ENCODE assay signal across 8 mouse cellular contexts in the genomic region with DNA sequence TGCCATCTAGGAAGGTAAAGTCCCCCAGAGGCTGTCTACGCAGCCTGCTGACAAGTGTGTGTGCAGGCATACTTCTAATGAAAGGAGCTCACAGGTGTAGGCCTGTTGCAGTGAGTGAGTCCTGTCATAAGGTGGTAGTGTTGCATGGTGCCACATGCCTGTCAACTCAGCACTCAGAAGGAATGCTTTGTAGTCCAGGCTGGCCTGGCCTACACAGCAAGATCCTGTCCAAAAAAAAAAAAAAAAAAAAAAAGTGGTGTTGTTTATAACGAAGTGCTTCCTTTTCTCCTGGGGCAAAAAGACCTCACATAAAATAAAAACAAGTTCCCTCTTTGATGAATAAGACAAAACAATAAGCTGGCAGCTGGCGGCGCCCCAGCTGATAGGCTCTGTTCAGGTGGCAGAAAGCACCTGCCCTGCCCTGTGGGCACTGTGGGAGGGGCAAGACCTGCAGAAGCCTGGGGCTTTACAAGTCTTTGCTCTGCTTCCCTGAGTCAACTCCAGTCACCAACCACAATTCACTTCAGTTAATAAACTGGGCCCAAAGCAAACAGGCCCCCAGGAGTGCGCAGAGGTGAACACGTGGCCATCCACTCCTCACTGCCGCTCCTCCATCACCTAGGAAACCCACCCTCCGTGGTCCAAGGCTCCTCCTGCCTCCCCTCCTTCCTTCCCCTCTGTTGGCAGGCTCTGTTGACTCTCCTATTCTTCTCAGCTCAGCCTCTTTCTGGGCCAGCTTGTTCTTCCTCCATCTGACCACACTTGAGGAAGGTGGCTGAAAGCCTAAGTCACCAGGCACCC. TPM values are rescaled to one million over a fixed set of nuclear protein-coding genes. Genes with fewer than 3 reads are reported as not detected.
DNase-seq lines count a peak whose midpoint lies in the region; ATAC-seq and TF ChIP-seq lines count a peak whose summit lies in the region.

No protein-coding gene starts in this region.

- H3K27ac ChIP-seq in neural tube, embryonic 13.5 days (replicated peaks), result no peak overlapping the region
- H3K27ac ChIP-seq in heart, postnatal 0 days (ENCODE audit: low read depth), result peak overlapping the region; percentile 7; the same call in 1 of the 2 replicates
- peak overlapping the region; percentile 31; the same call in 1 of the 2 replicates for H3K27ac ChIP-seq in midbrain, embryonic 15.5 days

- no peak for TF ChIP-seq EP300 in heart, postnatal 0 days (IDR thresholded peaks at IDR 0.05; ENCODE audit: low read depth)

- H3K9me3 ChIP-seq in neural tube, embryonic 13.5 days, result no peaks in the 10 kb centered on the region
- no peaks in the 10 kb centered on the region for H3K9me3 ChIP-seq in heart, postnatal 0 days (replicated peaks; ENCODE audit: control insufficient read depth, low read length)
- no peaks in the 10 kb centered on the region for H3K9me3 ChIP-seq in midbrain, embryonic 15.5 days

- ATAC-seq in neural tube, embryonic 13.5 days (ENCODE audit: low read depth), result peak; percentile 86
- peak; percentile 80 for ATAC-seq in heart, postnatal 0 days (ENCODE audit: insufficient read depth, low read depth)
- peak; percentile 90 for ATAC-seq in midbrain, embryonic 15.5 days (replicated peaks)

- no peak for DNase-seq in neural tube, embryonic 10.5 days (ENCODE audit: extremely low spot score, low spot score)
- DNase-seq in brain, embryonic 14.5 days (ENCODE audit: low read depth), result peak; percentile 71
- DNase-seq in heart, postnatal 0 days (ENCODE audit: low spot score), result peak; percentile 72
- DNase-seq in left cerebral cortex, postnatal 4 days, result peak; percentile 27
- no peak for DNase-seq in adrenal gland, adult 8-10 months
- no peak for DNase-seq in urinary bladder, postnatal 4 days (ENCODE audit: low spot score in 2 of 2)

- no peaks in the 10 kb centered on the region for H3K36me3 ChIP-seq in neural tube, embryonic 13.5 days
- H3K36me3 ChIP-seq in heart, postnatal 0 days (replicated peaks; ENCODE audit: control insufficient read depth, insufficient read depth, low read length), result no peaks in the 10 kb centered on the region
- H3K36me3 ChIP-seq in midbrain, embryonic 15.5 days (replicated peaks), result no peaks in the 10 kb centered on the region

- intact Hi-C loops in left cerebral cortex, postnatal 4 days (cut with DNase I), result no loop called here

- WGBS in neural tube, embryonic 13.5 days, result 44% methylated on average over 8 of the region's 8 CpGs
- 49% methylated on average over 8 of the region's 8 CpGs for WGBS in heart, postnatal 0 days
- WGBS in midbrain, embryonic 15.5 days, result 44% methylated on average over 8 of the region's 8 CpGs

- H3K9ac ChIP-seq in neural tube, embryonic 13.5 days, result no peak overlapping the region
- no peak overlapping the region for H3K9ac ChIP-seq in heart, postnatal 0 days (replicated peaks; ENCODE audit: low read depth, low read length)
- H3K9ac ChIP-seq in midbrain, embryonic 15.5 days, result no peak overlapping the region

- no peaks in the 10 kb centered on the region for H3K27me3 ChIP-seq in neural tube, embryonic 13.5 days
- H3K27me3 ChIP-seq in heart, postnatal 0 days (ENCODE audit: control insufficient read depth, insufficient read depth, low read length), result no peaks in the 10 kb centered on the region
- no peaks in the 10 kb centered on the region for H3K27me3 ChIP-seq in midbrain, embryonic 15.5 days (replicated peaks)

- H3K4me2 ChIP-seq in neural tube, embryonic 13.5 days, result no peak overlapping the region
- H3K4me2 ChIP-seq in heart, postnatal 0 days (ENCODE audit: low read depth, low read length), result no peak overlapping the region
- no peak overlapping the region for H3K4me2 ChIP-seq in midbrain, embryonic 15.5 days

- no peak for TF ChIP-seq POLR2A in brain, embryonic 14.5 days (IDR thresholded peaks at IDR 0.05; ENCODE audit: borderline replicate concordance, extremely low read depth, insufficient read depth, insufficient read length, poor library complexity, severe bottlenecking)

- TF ChIP-seq CTCF in brain, embryonic 14.5 days (IDR thresholded peaks at IDR 0.05; ENCODE audit: borderline replicate concordance, extremely low read depth, insufficient read depth, insufficient read length), result peak; percentile 38; the same call in 1 of the 2 replicates
- TF ChIP-seq CTCF in heart, postnatal 0 days (IDR thresholded peaks at IDR 0.05; ENCODE audit: low read depth), result peak; percentile 77

- peaks cover 15% of the 10 kb centered on the region for H3K4me1 ChIP-seq in neural tube, embryonic 13.5 days (replicated peaks)
- peaks cover 22% of the 10 kb centered on the region for H3K4me1 ChIP-seq in heart, postnatal 0 days (ENCODE audit: control insufficient read depth, insufficient read depth)
- H3K4me1 ChIP-seq in midbrain, embryonic 15.5 days, result peaks cover 16% of the 10 kb centered on the region

- H3K4me3 ChIP-seq in neural tube, embryonic 13.5 days, result no peak overlapping the region
- no peak overlapping the region for H3K4me3 ChIP-seq in heart, postnatal 0 days (ENCODE audit: low read depth, low read length)
- H3K4me3 ChIP-seq in midbrain, embryonic 15.5 days, result no peak overlapping the region

RNA-seq across cellular contexts. Expression of a gene that starts 12.5 kb away (rescaled TPM):
- 1.9 and 2.5 TPM in 2 replicates for polyA plus RNA-seq in neural tube, embryonic 13.5 days (2015; fragmentation: Nextera tagmentation; extraction: Ambion mirVana)
- 4.8 TPM in 2 replicates for polyA plus RNA-seq in brain, embryonic 14.5 days (2012; rRNA removed)
- 136 and 169 TPM in 2 replicates for total RNA-seq in heart, postnatal 0 days (2014; rRNA removed; ENCODE audit: low replicate concordance)
- polyA plus RNA-seq in heart, postnatal 0 days (2015; fragmentation: Nextera tagmentation; extraction: Ambion mirVana), result 59.9 and 78.1 TPM in 2 replicates
- total RNA-seq in left cerebral cortex, postnatal 4 days (2021), result 100 to 1,000 TPM; 109 to 114 TPM
- 2.7 and 2.8 TPM in 2 replicates for polyA plus RNA-seq in midbrain, embryonic 15.5 days (2015; fragmentation: Nextera tagmentation; extraction: Ambion mirVana)
- 10 to 100 TPM in 2 of 4 experiments, 1 to 10 TPM in 2; 7.7 to 16.3 (median 10.9) TPM for total RNA-seq in adrenal gland, adult 8-10 months (2022)

RNA-seq across cellular contexts. Expression of a gene that starts 54.3 kb away (rescaled TPM):
- polyA plus RNA-seq in neural tube, embryonic 13.5 days (2015; fragmentation: Nextera tagmentation; extraction: Ambion mirVana), result 22.5 and 23.2 TPM in 2 replicates
- polyA plus RNA-seq in brain, embryonic 14.5 days (2012; rRNA removed), result 10.7 and 16.5 TPM in 2 replicates
- 53.8 and 56.0 TPM in 2 replicates for total RNA-seq in heart, postnatal 0 days (2014; rRNA removed; ENCODE audit: low replicate concordance)
- 90.6 and 96.6 TPM in 2 replicates for polyA plus RNA-seq in heart, postnatal 0 days (2015; fragmentation: Nextera tagmentation; extraction: Ambion mirVana)
- total RNA-seq in left cerebral cortex, postnatal 4 days (2021), result 10 to 100 TPM; 58.4 to 59.0 TPM
- polyA plus RNA-seq in midbrain, embryonic 15.5 days (2015; fragmentation: Nextera tagmentation; extraction: Ambion mirVana), result 25.0 and 25.6 TPM in 2 replicates
- total RNA-seq in adrenal gland, adult 8-10 months (2022), result 10 to 100 TPM; 22.5 to 28.9 (median 24.0) TPM

Comparison
In these comparisons a context has a peak if more than half of its experiments do, and no peak if none do; other contexts are left out.
1. DNase-seq: peak in brain, embryonic 14.5 days (single experiment), heart, postnatal 0 days (single experiment) and left cerebral cortex, postnatal 4 days (single experiment); none in neural tube, embryonic 10.5 days (single experiment), adrenal gland, adult 8-10 months (single experiment) and urinary bladder, postnatal 4 days (0 of 2).
2. RNA of a gene that starts 12.5 kb away (polyA plus RNA-seq): 59.9 to 78.1 TPM in heart, postnatal 0 days; 4.8 TPM in brain, embryonic 14.5 days, 2.7 to 2.8 TPM in midbrain, embryonic 15.5 days and 1.9 to 2.5 TPM in neural tube, embryonic 13.5 days; every median in the first group is over 10 times any median in the second.
3. Peak in every context shown above with its lines, with median percentiles within 50 percentile points of each other: ATAC-seq.